Mouse (Mus musculus): ENCODE measurements around the gene C1ql4.
"Not testable (repeated sequence)": the region's sequence is repeated elsewhere in the genome, so short reads cannot be mapped to it uniquely, and the experiment has no call there.

The C1ql4 gene

GRCm38 (mm10) chr15:99093291-99094258, 6.0 kb upstream of the C1ql4 start:
- DNase-seq (ENCODE audit: low read depth, low spot score), result peak; percentile 44
- Histone ChIP-seq H3K36me3 (ENCODE audit: control insufficient read depth, insufficient read depth, low read length, poor library complexity, severe bottlenecking) (no peaks in the 10 kb centered on the region), H3K27me3 (ENCODE audit: control insufficient read depth, insufficient read depth, low read length, poor library complexity, severe bottlenecking) (peaks cover 2% of the 10 kb centered on the region; the same call in 1 of the 2 replicates)

DNA sequence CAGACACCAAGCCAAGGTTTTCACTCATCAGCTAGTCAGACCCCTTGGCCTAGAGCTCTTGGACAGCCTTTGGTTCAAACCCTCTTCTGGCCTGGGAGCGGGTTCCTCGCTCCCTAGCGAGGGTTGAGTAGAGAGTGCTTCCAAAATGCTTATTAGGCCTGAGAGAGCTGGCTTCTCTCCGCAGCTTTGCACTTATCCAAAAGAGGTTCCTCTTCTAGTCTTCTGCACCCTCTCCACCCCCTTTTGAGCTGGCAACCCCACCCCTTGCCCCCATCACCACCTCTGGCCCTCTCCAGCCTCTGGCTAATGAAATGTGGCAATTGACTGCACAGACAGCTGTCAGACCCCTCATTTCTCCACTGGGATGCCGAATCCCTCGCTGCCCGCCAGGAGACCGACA, 5.3 kb upstream of the C1ql4 start, which contains the start of gene Dnajc22:
Dnajc22 (plus strand) TSS at position 301 of the 400 bp plus-strand sequence.
- no peaks in the 10 kb centered on the region for H3K36me3 ChIP-seq (ENCODE audit: control insufficient read depth, insufficient read depth, low read length, poor library complexity, severe bottlenecking)
- H3K27me3 ChIP-seq (ENCODE audit: control insufficient read depth, insufficient read depth, low read length, poor library complexity, severe bottlenecking), result peaks cover 2% of the 10 kb centered on the region; the same call in 1 of the 2 replicates
- DNase-seq (ENCODE audit: low read depth, low spot score), result no peak

- no peak for DNase-seq (ENCODE audit: low read depth, low spot score)
Observed at GRCm38 (mm10) chr15:99089069-99089468, 1.5 kb upstream of the C1ql4 start.

GRCm38 (mm10) chr15:99088292-99088691, 675 bp upstream of the C1ql4 start:
- DNase-seq (ENCODE audit: low read depth, low spot score), result peak; percentile 82

More at GRCm38 (mm10) chr15:99089069-99089468, 1.5 kb upstream of the C1ql4 start:
- no peaks in the 10 kb centered on the region for H3K36me3 ChIP-seq (ENCODE audit: control insufficient read depth, insufficient read depth, low read length, poor library complexity, severe bottlenecking)
- H3K27me3 ChIP-seq (ENCODE audit: control insufficient read depth, insufficient read depth, low read length, poor library complexity, severe bottlenecking), result peaks cover 2% of the 10 kb centered on the region; the same call in 1 of the 2 replicates

DNA sequence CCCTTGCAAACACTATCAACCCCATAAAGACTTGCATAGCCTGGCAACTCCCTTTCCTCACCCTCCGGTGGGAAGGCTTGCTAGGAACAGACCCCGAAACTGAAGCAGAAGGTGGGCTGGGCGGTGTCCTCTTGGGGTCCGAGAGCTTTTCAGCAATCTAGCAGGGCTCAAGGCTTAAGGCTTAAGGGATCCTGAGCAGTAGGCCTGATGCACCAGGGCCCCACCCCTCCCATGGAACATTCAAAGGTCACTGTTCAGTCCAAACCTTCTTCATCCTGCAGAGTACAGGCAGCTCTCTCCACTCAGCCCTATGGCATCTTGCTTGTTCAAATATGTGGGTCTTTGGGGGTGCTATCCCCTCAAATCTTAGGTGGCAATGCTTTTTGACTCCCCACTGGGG, 1.6 kb downstream of the C1ql4 start:
- Histone ChIP-seq H3K36me3 (ENCODE audit: control insufficient read depth, insufficient read depth, low read length, poor library complexity, severe bottlenecking) (no peaks in the 10 kb centered on the region), H3K27me3 (ENCODE audit: control insufficient read depth, insufficient read depth, low read length, poor library complexity, severe bottlenecking) (peaks cover 2% of the 10 kb centered on the region; the same call in 1 of the 2 replicates)
- DNase-seq (ENCODE audit: low read depth, low spot score), result no peak

More at GRCm38 (mm10) chr15:99088292-99088691, 675 bp upstream of the C1ql4 start:
- H3K36me3 ChIP-seq (ENCODE audit: control insufficient read depth, insufficient read depth, low read length, poor library complexity, severe bottlenecking), result no peaks in the 10 kb centered on the region
- H3K27me3 ChIP-seq (ENCODE audit: control insufficient read depth, insufficient read depth, low read length, poor library complexity, severe bottlenecking), result peaks cover 2% of the 10 kb centered on the region; the same call in 1 of the 2 replicates

- DNase-seq (ENCODE audit: low read depth, low spot score), result no peak
- no peaks in the 10 kb centered on the region for H3K36me3 ChIP-seq (ENCODE audit: control insufficient read depth, insufficient read depth, low read length, poor library complexity, severe bottlenecking)
- peaks cover 2% of the 10 kb centered on the region; the same call in 1 of the 2 replicates for H3K27me3 ChIP-seq (ENCODE audit: control insufficient read depth, insufficient read depth, low read length, poor library complexity, severe bottlenecking)
Observed at GRCm38 (mm10) chr15:99084618-99085017, 3.0 kb downstream of the C1ql4 start.

DNA sequence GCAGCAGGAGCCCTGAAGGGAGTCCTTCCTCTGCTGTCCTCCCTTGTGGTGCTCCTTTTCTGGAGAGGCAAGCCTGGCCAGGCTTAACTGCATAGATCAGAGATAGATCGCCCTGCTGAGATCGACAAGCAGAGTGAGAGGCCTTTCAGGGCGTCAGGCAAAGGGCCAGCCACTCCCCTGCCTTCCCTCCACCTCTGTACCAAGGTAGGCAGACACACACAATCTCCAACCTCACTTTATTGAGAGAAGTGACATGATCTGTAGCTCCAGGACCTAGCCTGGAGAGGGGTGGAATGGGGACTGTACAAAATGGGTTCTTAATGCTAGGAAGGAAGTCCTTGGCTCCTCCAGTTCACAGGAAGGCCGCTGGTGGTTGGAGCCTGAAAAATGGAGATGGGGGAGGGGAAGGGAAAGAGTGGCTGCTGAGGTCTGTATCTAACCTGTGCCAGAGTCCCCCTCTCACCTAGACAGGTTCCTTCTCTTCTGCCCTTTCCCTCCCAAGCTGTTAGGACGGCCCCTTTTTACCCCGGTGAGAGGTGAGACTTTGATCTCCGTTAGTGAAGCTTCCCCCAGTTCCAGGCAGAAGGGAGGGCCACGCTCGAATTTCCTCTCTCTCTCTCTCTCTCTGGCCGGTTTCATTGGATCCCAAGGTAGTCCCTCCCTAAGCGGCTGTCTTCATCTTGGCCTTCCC, 3.6 kb downstream of the C1ql4 start:
- Histone ChIP-seq H3K27me3 (ENCODE audit: control insufficient read depth, insufficient read depth, low read length, poor library complexity, severe bottlenecking) (peaks cover 2% of the 10 kb centered on the region; the same call in 1 of the 2 replicates), H3K36me3 (ENCODE audit: control insufficient read depth, insufficient read depth, low read length, poor library complexity, severe bottlenecking) (no peaks in the 10 kb centered on the region)
- no peak for DNase-seq (ENCODE audit: low read depth, low spot score)

- DNase-seq (ENCODE audit: low read depth, low spot score), result peak; percentile 57
- Histone ChIP-seq H3K27me3 (ENCODE audit: control insufficient read depth, insufficient read depth, low read length, poor library complexity, severe bottlenecking) (peaks cover 2% of the 10 kb centered on the region; the same call in 1 of the 2 replicates), H3K36me3 (ENCODE audit: control insufficient read depth, insufficient read depth, low read length, poor library complexity, severe bottlenecking) (no peaks in the 10 kb centered on the region)
Observed at GRCm38 (mm10) chr15:99083258-99083657, 4.4 kb downstream of the C1ql4 start.

GRCm38 (mm10) chr15:99082840-99083239, 4.8 kb downstream of the C1ql4 start:
- Histone ChIP-seq H3K27me3 (ENCODE audit: control insufficient read depth, insufficient read depth, low read length, poor library complexity, severe bottlenecking) (peaks cover 2% of the 10 kb centered on the region; the same call in 1 of the 2 replicates), H3K36me3 (ENCODE audit: control insufficient read depth, insufficient read depth, low read length, poor library complexity, severe bottlenecking) (no peaks in the 10 kb centered on the region)
- DNase-seq (ENCODE audit: low read depth, low spot score), result no peak

GRCm38 (mm10) chr15:99082322-99082721, 5.3 kb downstream of the C1ql4 start:
- no peaks in the 10 kb centered on the region; the same call in 1 of the 2 replicates for H3K27me3 ChIP-seq (ENCODE audit: control insufficient read depth, insufficient read depth, low read length, poor library complexity, severe bottlenecking)
- H3K36me3 ChIP-seq (ENCODE audit: control insufficient read depth, insufficient read depth, low read length, poor library complexity, severe bottlenecking), result no peaks in the 10 kb centered on the region
- DNase-seq (ENCODE audit: low read depth, low spot score), result no peak

DNA sequence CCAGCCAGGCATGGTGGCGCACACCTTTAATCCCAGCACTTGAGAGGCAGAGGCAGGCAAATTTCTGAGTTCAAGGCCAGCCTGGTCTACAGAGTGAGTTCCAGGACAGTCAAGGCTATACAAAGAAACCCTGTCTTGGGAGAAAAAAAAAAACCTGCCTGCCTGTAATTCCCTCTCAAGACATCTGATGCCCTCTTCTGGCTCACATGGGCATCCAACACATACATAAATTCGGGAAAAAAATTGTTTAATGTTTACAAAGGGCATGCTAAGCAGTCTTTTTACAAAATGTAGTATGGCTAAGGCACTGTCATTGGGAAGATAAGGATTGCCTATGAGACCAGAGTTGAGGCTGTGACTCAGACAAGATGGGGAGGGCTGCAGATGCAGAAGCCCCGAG, 7.8 kb downstream of the C1ql4 start:
- H3K27me3 ChIP-seq (ENCODE audit: control insufficient read depth, insufficient read depth, low read length, poor library complexity, severe bottlenecking), result no peaks in the 10 kb centered on the region
- no peaks in the 10 kb centered on the region for H3K36me3 ChIP-seq (ENCODE audit: control insufficient read depth, insufficient read depth, low read length, poor library complexity, severe bottlenecking)
- DNase-seq (ENCODE audit: low read depth, low spot score), result no peak

GRCm38 (mm10) chr15:99078181-99078910, 9.3 kb downstream of the C1ql4 start:
- DNase-seq (ENCODE audit: low read depth, low spot score), result no peak

GRCm38 (mm10) chr15:99076011-99076410, 11.6 kb downstream of the C1ql4 start:
- H3K27me3 ChIP-seq (ENCODE audit: control insufficient read depth, insufficient read depth, low read length, poor library complexity, severe bottlenecking); DNase-seq (ENCODE audit: low read depth, low spot score): not testable (repeated sequence)

More at GRCm38 (mm10) chr15:99078181-99078910, 9.3 kb downstream of the C1ql4 start:
- Histone ChIP-seq H3K27me3 (ENCODE audit: control insufficient read depth, insufficient read depth, low read length, poor library complexity, severe bottlenecking) (no peaks in the 10 kb centered on the region), H3K36me3 (ENCODE audit: control insufficient read depth, insufficient read depth, low read length, poor library complexity, severe bottlenecking) (no peaks in the 10 kb centered on the region)

More at GRCm38 (mm10) chr15:99076011-99076410, 11.6 kb downstream of the C1ql4 start:
- not testable (repeated sequence) for H3K36me3 ChIP-seq (ENCODE audit: control insufficient read depth, insufficient read depth, low read length, poor library complexity, severe bottlenecking)
